Mouse (Mus musculus): Measurements from ENCODE around the gene Myo18a.

DNA sequence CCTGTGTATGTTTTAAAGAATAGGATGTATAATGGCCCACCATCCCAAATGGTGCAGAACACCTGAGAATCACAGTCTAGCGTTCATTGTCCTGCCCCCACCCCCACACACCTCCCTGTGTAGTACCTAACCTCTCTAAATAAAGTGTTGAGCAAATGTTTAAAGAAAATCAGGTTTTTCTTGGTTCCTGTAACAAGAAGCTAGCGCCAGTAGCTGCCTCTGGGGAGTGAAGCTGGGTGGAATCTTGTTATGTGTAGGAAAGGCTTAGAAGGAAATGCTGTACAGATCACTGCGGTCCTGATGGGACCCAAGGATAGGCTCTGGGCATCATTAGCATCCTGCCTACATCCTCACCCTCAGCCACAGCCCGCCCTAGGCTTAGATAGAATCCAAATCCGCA is 138.3 kb downstream of the Myo18a start:
- TF ChIP-seq POLR2A (IDR thresholded peaks at IDR 0.05; ENCODE audit: low read depth, low read length), result no peak
- no peak for TF ChIP-seq CTCF (conservative IDR thresholded peaks at IDR 0.05; ENCODE audit: insufficient read depth, insufficient read length, low read depth, low read length)

Data from kidney, adult 2 months (tissue).